Mouse (Mus musculus) forebrain, embryonic 16.5 days (tissue): ENCODE measurements at regions not wholly inside any gene's neighbourhood (a gene's known extent, or its start where the extent isn't known, plus 50 kb on each side); places are given as distances from the start of the nearest gene placed in this dataset.
A peak's percentile ranks its signal among the peaks of the same experiment; 100 is the strongest.
"Not testable (repeated sequence)": the region's sequence is repeated elsewhere in the genome, so short reads cannot be mapped to it uniquely, and the experiment has no call there.

Source experiments
- ATAC-seq: fragments of 200-750 bp; cut with Nextera tagmentation; 2 replicates; pipeline ENCODE4 v1.8.0; 2017; ENCODE audit warnings: mild to moderate bottlenecking, moderate library complexity
- H3K27ac ChIP-seq: fragments of 300-500 bp; sonication (generic); 2 replicates; pipeline ENCODE4 v1.5.1; 2014; ENCODE audit warnings: low read length, control low read depth
- H3K27me3 ChIP-seq: fragments of 300-500 bp; sonication (generic); replicated peaks from 2 replicates; pipeline ENCODE4 v1.6.1; 2014; ENCODE audit warnings: low read length; ENCODE audit not compliant: control insufficient read depth, insufficient read depth
- H3K36me3 ChIP-seq: fragments of 300-500 bp; sonication (generic); 2 replicates; pipeline ENCODE4 v1.6.1; 2014; ENCODE audit not compliant: control insufficient read depth, insufficient read depth
- H3K4me1 ChIP-seq: fragments of 300-500 bp; sonication (generic); replicated peaks from 2 replicates; pipeline ENCODE4 v1.6.1; 2014; ENCODE audit warnings: low read length; ENCODE audit not compliant: control insufficient read depth, insufficient read depth
- H3K4me2 ChIP-seq: fragments of 300-500 bp; sonication (generic); 2 replicates; pipeline ENCODE4 v1.6.1; 2014; ENCODE audit warnings: mild to moderate bottlenecking, low read length, control low read depth
- H3K4me3 ChIP-seq: fragments of 300-500 bp; sonication (generic); replicated peaks from 2 replicates; pipeline ENCODE4 v1.5.1; 2014; ENCODE audit warnings: mild to moderate bottlenecking, low read length, control low read depth
- H3K9ac ChIP-seq: fragments of 300-500 bp; sonication (generic); replicated peaks from 2 replicates; pipeline ENCODE4 v1.6.1; 2014; ENCODE audit warnings: low read depth, low read length, control low read depth
- H3K9me3 ChIP-seq: fragments of 300-500 bp; sonication (generic); 2 replicates; pipeline ENCODE4 v1.6.1; 2016; ENCODE audit warnings: low read length; ENCODE audit not compliant: control insufficient read depth
- WGBS: fragments of 180-500 bp; shearing (Covaris S2); extraction: QIAGEN DNeasy Blood & Tissue Kit; methylation state at CpG from one replicate; pipeline ENCODE4 v1.1.7; 2014; 5-methylcytosine and 5-hydroxymethylcytosine counted together

DNA sequence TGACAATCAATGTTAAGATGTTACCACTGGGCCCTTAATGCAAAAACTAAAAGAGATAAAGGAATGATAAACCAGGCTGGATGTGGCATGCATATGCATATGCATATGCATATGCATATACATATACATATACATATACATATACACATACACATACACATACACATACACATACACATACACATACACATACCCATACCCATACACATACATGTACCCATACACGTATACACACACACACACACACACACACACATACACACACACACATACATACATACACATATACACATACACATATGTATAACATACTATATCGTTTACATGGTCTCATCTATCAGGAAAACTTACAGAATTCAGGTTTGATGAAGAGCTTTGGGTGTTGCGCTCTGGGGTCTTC lies 78.5 kb upstream of the Frem2 start:
- H3K9ac ChIP-seq, H3K4me3 ChIP-seq, H3K27ac ChIP-seq, H3K4me2 ChIP-seq, H3K9me3 ChIP-seq, H3K36me3 ChIP-seq, H3K4me1 ChIP-seq, H3K27me3 ChIP-seq: not testable (repeated sequence)
- WGBS, result 88% methylated on average over 3 of the region's 3 CpGs
- peak; percentile 45 for ATAC-seq

DNA sequence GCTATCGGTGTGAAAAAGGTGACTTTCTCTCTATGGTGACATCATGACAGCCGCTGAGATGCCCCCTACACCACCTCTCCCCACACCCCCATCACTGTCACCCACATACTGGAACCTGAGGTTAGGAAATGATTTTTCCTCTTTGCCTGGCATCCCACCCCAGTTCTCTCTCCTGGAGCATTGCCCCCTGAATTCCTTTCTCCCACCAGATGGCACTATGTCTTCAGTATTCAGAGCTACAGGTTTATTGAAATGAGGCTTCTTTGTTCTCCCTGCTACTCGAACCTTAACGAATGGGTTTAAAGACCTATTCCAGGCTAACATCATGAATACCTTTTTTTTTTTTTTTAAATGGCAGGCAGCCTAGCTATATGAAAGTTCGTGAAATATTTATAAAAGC lies 78.0 kb upstream of the Frem2 start:
- Histone ChIP-seq H3K4me1 (no peaks in the 10 kb centered on the region; the same call in 1 of the 2 replicates), H3K4me2 (no peak overlapping the region), H3K4me3 (no peak overlapping the region), H3K27me3 (no peaks in the 10 kb centered on the region), H3K36me3 (no peaks in the 10 kb centered on the region), H3K9ac (no peak overlapping the region), H3K9me3 (no peaks in the 10 kb centered on the region), H3K27ac (no peak overlapping the region)
- ATAC-seq, result peak; percentile 91
- 34% methylated on average over 5 of the region's 5 CpGs for WGBS

DNA sequence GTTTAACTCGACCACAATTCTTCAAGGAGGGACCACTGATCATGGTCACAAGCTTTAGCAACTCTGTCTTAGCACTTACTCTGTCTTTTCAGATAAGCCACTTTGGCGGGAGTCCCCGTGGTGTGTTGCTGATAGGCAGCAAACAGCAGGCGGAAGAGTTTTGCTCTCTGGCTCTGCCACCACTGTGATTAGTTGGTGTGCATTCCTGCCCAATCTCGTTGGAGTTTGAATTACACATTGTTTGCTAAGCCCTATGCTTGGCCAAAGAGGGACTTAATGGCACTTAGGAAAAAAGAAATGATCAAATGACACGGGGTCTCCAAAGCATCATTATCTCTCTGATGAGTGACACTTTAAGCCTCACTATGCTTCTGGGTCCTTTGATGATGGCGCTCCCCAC lies 73.3 kb upstream of the Frem2 start:
- Histone ChIP-seq H3K36me3 (no peaks in the 10 kb centered on the region), H3K4me3 (no peak overlapping the region), H3K4me2 (no peak overlapping the region), H3K4me1 (no peaks in the 10 kb centered on the region; the same call in 1 of the 2 replicates), H3K27me3 (no peaks in the 10 kb centered on the region), H3K9ac (no peak overlapping the region), H3K27ac (no peak overlapping the region), H3K9me3 (no peaks in the 10 kb centered on the region)
- 9% methylated on average over 7 of the region's 7 CpGs for WGBS
- no peak for ATAC-seq

DNA sequence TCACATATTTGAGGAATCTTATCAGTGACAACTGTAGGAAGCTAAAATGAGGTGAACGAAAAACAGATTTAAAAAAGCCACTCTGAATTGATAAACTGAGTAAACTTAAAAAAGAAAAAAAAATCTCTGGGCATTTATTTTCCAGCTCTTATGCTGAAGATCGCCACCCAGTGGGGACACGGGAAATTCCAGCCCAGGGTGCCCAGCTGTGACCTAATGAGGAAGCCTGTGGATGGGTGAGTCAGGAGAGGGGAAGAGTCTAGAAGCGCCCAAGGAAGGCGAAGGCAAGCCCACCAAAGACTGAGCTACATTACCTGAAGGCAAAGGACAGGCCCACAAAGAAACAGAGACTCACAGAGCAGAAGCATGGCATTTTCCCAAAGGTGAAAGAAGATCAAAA lies 72.7 kb upstream of the Frem2 start:
- no peaks in the 10 kb centered on the region for H3K27me3 ChIP-seq
- H3K4me2 ChIP-seq, result no peak overlapping the region
- 26% methylated on average over 5 of the region's 5 CpGs for WGBS
- H3K27ac ChIP-seq, result no peak overlapping the region
- ATAC-seq, result no peak
- H3K4me1 ChIP-seq, result no peaks in the 10 kb centered on the region; the same call in 1 of the 2 replicates
- no peak overlapping the region for H3K9ac ChIP-seq
- H3K9me3 ChIP-seq, result no peaks in the 10 kb centered on the region
- no peaks in the 10 kb centered on the region for H3K36me3 ChIP-seq
- H3K4me3 ChIP-seq, result no peak overlapping the region

DNA sequence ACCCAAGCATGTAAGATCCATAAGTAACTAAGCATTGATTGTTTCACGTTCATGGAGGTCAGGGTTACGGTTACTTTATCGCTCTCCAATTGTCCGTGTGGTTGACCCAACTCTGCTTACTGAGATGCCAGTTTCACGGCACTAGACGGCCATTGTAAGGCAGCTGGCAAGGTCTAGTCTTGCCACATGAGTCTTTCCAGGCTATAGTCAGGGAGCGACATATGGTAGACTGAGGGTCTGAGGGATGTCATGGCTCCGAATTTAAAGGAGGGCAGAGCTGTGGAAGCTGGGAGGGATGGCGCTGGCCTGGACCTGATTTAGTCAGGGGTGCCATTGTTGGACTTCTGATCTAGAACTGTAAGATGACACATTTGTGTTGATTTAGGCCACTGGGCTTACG lies 72.0 kb upstream of the Frem2 start:
- Histone ChIP-seq H3K4me1 (no peaks in the 10 kb centered on the region; the same call in 1 of the 2 replicates), H3K36me3 (no peaks in the 10 kb centered on the region), H3K9ac (no peak overlapping the region), H3K4me3 (no peak overlapping the region), H3K27me3 (no peaks in the 10 kb centered on the region), H3K9me3 (no peaks in the 10 kb centered on the region), H3K4me2 (no peak overlapping the region), H3K27ac (no peak overlapping the region)
- WGBS, result 95% methylated on average over 10 of the region's 10 CpGs
- ATAC-seq, result no peak

DNA sequence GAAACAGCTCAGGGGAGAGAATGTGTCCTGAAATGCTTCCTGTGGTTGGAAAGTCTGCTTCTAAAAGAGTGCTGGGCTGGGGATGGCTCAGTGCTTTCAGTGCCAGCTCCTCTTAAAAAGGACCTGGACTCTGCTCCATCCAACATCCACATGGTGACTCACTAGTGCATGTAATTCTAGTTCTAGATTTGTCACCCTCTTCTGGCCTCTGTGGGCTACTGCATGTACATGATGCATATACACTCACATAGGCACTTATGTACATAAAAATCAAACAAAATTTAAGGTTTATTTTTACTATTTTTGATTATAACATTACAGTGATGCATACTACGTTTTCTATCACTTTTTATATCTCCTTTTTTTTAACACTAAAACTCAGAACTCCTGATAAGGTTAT lies 70.6 kb upstream of the Frem2 start:
- no peak for ATAC-seq
- H3K4me1 ChIP-seq, result no peaks in the 10 kb centered on the region; the same call in 1 of the 2 replicates

DNA sequence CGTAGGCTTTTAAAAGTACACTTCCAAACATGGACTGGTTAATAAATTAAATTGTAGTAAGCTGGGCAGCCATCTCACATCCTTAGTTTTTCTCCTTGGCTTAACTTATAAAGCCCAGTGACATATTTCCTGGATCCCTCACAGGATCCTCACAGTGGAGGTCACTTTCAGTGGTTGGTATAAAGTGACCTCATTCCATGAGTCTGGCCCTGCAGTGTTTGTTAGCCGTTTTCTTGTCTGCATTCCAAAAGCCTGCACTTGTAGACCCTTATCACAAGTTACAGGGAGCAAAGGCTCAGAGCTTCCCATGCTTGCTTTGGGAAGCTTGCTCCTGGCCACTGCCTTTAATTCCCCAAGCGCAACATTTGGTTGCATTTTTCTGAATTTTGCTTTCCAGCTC lies 49.9 kb upstream of the Frem2 start:
- Histone ChIP-seq H3K4me2 (no peak overlapping the region), H3K36me3 (no peaks in the 10 kb centered on the region), H3K27me3 (no peaks in the 10 kb centered on the region), H3K4me3 (no peak overlapping the region), H3K27ac (no peak overlapping the region), H3K9me3 (no peaks in the 10 kb centered on the region), H3K9ac (no peak overlapping the region), H3K4me1 (peaks cover 9% of the 10 kb centered on the region)
- 91% methylated on average over 3 of the region's 3 CpGs for WGBS
- ATAC-seq, result no peak

More for the DNA sequence above, 70.6 kb upstream of the Frem2 start:
- no peaks in the 10 kb centered on the region for H3K9me3 ChIP-seq
- H3K36me3 ChIP-seq, result no peaks in the 10 kb centered on the region
- H3K9ac ChIP-seq, result no peak overlapping the region
- WGBS, result 83% methylated on average over 1 of the region's 1 CpGs
- H3K27ac ChIP-seq, result no peak overlapping the region
- H3K27me3 ChIP-seq, result no peaks in the 10 kb centered on the region
- no peak overlapping the region for H3K4me2 ChIP-seq
- H3K4me3 ChIP-seq, result no peak overlapping the region
